Mouse (Mus musculus) embryonic fibroblast, embryonic 13.5 days (primary cell): ENCODE data around the gene Ipo11.

Source experiments
- CTCF ChIP-seq: IDR thresholded peaks from 2 replicates; pipeline ENCODE4 v1.5.1; 2011; ENCODE audit warnings: mild to moderate bottlenecking, control low read depth, low read length, moderate library complexity, borderline replicate concordance; ENCODE audit not compliant: insufficient read depth
- POLR2A ChIP-seq: IDR thresholded peaks from 2 replicates; pipeline ENCODE4 v1.6.1; 2011; ENCODE audit warnings: low read depth, mild to moderate bottlenecking, control low read depth, low read length, moderate library complexity

DNA sequence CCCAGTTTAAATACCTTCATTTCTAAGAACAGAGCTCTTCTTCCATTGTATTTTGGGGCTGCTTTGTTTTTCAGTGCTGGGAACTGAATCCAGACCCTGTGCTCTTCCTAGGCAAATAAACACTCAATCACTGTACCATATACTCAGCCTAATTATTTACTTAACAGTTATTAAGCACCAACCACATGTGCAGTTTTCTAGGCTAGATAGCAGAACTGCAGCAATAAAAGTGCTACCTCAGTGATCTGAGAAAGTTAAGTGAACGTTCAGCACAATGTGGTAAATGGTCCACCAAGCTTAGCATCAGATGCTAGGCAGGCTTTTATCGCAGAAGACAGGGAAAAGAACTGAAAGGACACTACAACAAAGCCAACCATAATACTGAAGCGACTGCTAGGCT is 32.1 kb downstream of the Ipo11 start:
- TF ChIP-seq CTCF (no peak), POLR2A (no peak)
